Mouse (Mus musculus) heart, postnatal 0 days (tissue): ENCODE measurements at regions not wholly inside any gene's neighbourhood (a gene's known extent, or its start where the extent isn't known, plus 50 kb on each side); places are given as distances from the start of the nearest gene placed in this dataset.

ENCODE experiments used
- ATAC-seq: fragments of 200-750 bp; cut with Nextera tagmentation; 2 replicates; pipeline ENCODE4 v1.8.0; 2017; ENCODE audit warnings: low read depth, moderate number of reproducible peaks, moderate library complexity; ENCODE audit not compliant: insufficient read depth
- DNase-seq: peaks from one replicate; pipeline ENCODE4 v3.0.0-alpha.2; 2016; ENCODE audit warnings: low spot score
- H3K27ac ChIP-seq: fragments of 300-500 bp; sonication (generic); 2 replicates; pipeline ENCODE4 v1.5.1; 2014; ENCODE audit warnings: low read depth, mild to moderate bottlenecking
- H3K27me3 ChIP-seq: fragments of 300-500 bp; sonication (generic); 2 replicates; pipeline ENCODE4 v1.6.1; 2014; ENCODE audit warnings: low read length, mixed read lengths; ENCODE audit not compliant: control insufficient read depth, insufficient read depth
- H3K36me3 ChIP-seq: fragments of 300-500 bp; sonication (generic); replicated peaks from 2 replicates; pipeline ENCODE4 v1.6.1; 2014; ENCODE audit warnings: low read length, mixed read lengths; ENCODE audit not compliant: control insufficient read depth, insufficient read depth
- H3K4me1 ChIP-seq: fragments of 300-500 bp; sonication (generic); 2 replicates; pipeline ENCODE4 v1.6.1; 2014; ENCODE audit warnings: antibody characterized with exemption; ENCODE audit not compliant: control insufficient read depth, insufficient read depth
- H3K4me2 ChIP-seq: fragments of 300-500 bp; sonication (generic); 2 replicates; pipeline ENCODE4 v1.6.1; 2014; ENCODE audit warnings: low read depth, mild to moderate bottlenecking, low read length, moderate library complexity
- H3K4me3 ChIP-seq: fragments of 300-500 bp; sonication (generic); 2 replicates; pipeline ENCODE4 v1.5.1; 2014; ENCODE audit warnings: low read depth, low read length
- H3K9ac ChIP-seq: fragments of 300-500 bp; sonication (generic); replicated peaks from 2 replicates; pipeline ENCODE4 v1.6.1; 2014; ENCODE audit warnings: low read depth, low read length, mixed read lengths
- H3K9me3 ChIP-seq: fragments of 300-500 bp; sonication (generic); replicated peaks from 2 replicates; pipeline ENCODE4 v1.6.1; 2016; ENCODE audit warnings: low read length; ENCODE audit not compliant: control insufficient read depth
- CTCF ChIP-seq: IDR thresholded peaks from 2 replicates; pipeline ENCODE4 v1.5.1; 2016; ENCODE audit warnings: antibody characterized with exemption, control low read depth, low read depth
- EP300 ChIP-seq: IDR thresholded peaks from 2 replicates; pipeline ENCODE4 v1.6.1; 2016; ENCODE audit warnings: antibody characterized with exemption, low read depth
- WGBS: fragments of 180-500 bp; shearing (Covaris S2); extraction: QIAGEN DNeasy Blood & Tissue Kit; methylation state at CpG from one replicate; pipeline ENCODE4 v1.1.7; 2014; 5-methylcytosine and 5-hydroxymethylcytosine counted together

DNA sequence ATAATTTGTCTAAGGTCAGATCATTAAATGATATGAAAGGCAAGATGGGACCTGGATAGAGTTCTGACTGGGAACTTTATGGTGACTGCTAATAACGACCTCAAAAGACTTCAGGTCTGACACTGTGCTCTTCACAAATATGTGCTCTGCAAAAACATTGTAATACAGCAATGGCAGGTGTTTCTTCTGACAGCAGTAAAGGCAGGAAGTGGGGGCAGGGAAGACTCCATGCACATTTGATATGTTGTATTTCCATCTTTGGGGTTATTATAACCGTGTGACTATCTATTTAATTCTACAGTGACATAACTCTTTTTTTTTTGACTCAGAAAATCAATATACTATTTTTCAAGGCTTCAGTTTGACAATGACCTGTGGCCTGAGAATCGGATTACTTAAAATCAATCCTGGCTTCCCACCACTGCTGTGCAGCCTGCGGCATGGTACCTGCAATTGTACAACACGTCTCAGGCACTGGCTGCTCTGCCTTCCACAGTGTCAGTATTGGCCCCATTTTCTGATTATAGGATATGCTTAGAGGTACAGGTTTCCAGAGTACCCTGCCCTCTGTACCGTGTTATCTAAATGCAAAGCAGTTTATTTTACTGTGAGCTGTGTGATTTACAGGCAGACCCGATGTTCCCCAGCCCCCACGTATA is 139.4 kb downstream of the Klf6 start:
- no peak overlapping the region for H3K4me3 ChIP-seq
- no peaks in the 10 kb centered on the region for H3K4me1 ChIP-seq
- H3K9ac ChIP-seq: no peak overlapping the region
- TF ChIP-seq EP300 (no peak), CTCF (no peak)
- no peak for DNase-seq
- no peaks in the 10 kb centered on the region for H3K9me3 ChIP-seq
- no peak overlapping the region for H3K4me2 ChIP-seq
- WGBS: 76% methylated on average over 8 of the region's 8 CpGs
- ATAC-seq: no peak
- H3K27me3 ChIP-seq: no peaks in the 10 kb centered on the region
- H3K36me3 ChIP-seq: no peaks in the 10 kb centered on the region
- no peak overlapping the region for H3K27ac ChIP-seq

DNA sequence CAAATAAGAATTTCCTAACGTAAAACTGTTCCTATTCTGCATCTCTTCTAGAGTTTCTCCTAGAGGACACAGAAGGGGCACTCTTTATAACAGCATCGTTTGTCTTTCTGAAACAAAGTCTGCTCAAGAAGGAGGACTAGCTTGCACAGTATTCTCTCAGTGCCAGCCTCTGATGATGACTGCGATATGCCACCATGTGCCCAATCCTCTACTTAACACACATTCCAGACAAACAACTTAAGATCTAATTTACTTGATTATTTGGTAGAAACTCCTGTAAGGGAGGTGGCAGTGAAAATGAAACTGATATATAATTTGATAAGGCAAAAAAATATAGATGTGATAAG is 139.9 kb downstream of the Klf6 start:
- TF ChIP-seq CTCF (no peak), EP300 (no peak)
- ATAC-seq (no peak), DNase-seq (no peak)
- Histone ChIP-seq H3K9ac (no peak overlapping the region), H3K4me2 (no peak overlapping the region), H3K36me3 (no peaks in the 10 kb centered on the region), H3K4me3 (no peak overlapping the region), H3K4me1 (no peaks in the 10 kb centered on the region), H3K9me3 (no peaks in the 10 kb centered on the region), H3K27me3 (no peaks in the 10 kb centered on the region), H3K27ac (no peak overlapping the region)
- 81% methylated on average over 3 of the region's 3 CpGs for WGBS

DNA sequence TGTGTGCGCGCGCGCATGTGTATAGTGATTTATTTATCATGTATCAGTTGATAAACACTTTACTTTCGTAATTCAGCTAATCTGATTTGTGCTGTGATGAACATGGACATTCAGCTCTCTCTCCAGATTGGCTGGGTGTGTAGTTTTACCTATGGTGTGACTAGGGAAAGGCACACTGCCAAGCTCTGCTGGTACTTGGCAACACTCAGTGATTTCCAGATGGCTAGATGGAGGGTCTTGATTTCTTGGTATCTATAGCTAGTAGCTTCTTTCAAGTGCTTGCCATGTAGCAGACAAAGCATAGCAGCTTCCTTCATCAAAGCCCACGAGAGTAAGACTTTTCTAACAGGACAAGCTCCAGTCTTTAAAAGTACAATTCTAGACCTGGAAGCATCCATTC is 144.6 kb downstream of the Klf6 start:
- no peak overlapping the region for H3K9ac ChIP-seq
- H3K27me3 ChIP-seq: no peaks in the 10 kb centered on the region
- H3K4me3 ChIP-seq: no peak overlapping the region
- 89% methylated on average over 6 of the region's 6 CpGs for WGBS
- DNase-seq: no peak
- H3K36me3 ChIP-seq: no peaks in the 10 kb centered on the region
- ATAC-seq: no peak
- TF ChIP-seq EP300 (no peak), CTCF (no peak)
- no peak overlapping the region for H3K4me2 ChIP-seq
- no peaks in the 10 kb centered on the region for H3K9me3 ChIP-seq
- H3K4me1 ChIP-seq: no peaks in the 10 kb centered on the region
- H3K27ac ChIP-seq: no peak overlapping the region

DNA sequence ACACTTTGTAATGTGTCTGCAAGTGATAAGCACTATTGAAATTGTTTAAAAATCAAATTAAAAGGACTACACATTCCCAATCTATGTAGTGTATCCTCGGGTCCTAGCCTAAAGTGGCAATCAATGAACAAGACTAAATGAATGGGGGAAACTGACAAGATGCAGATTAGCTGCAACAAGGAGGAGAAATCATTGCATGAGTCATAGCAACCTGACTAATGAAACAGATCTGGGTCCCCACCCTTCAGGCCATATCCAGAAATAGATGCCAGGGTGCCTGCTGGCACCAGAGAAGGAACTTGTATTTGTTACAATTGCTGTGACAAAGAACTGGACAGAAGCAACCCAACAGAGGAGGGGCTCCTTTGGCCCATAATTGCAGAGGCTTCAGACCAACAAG is 148.4 kb downstream of the Klf6 start:
- Histone ChIP-seq H3K4me3 (no peak overlapping the region), H3K4me1 (no peaks in the 10 kb centered on the region), H3K27ac (no peak overlapping the region), H3K27me3 (no peaks in the 10 kb centered on the region), H3K36me3 (no peaks in the 10 kb centered on the region), H3K9ac (no peak overlapping the region), H3K9me3 (no peaks in the 10 kb centered on the region), H3K4me2 (no peak overlapping the region)
- WGBS: 28% methylated on average over 1 of the region's 1 CpGs
- ATAC-seq: no peak
- DNase-seq: no peak
- TF ChIP-seq EP300: no peak

DNA sequence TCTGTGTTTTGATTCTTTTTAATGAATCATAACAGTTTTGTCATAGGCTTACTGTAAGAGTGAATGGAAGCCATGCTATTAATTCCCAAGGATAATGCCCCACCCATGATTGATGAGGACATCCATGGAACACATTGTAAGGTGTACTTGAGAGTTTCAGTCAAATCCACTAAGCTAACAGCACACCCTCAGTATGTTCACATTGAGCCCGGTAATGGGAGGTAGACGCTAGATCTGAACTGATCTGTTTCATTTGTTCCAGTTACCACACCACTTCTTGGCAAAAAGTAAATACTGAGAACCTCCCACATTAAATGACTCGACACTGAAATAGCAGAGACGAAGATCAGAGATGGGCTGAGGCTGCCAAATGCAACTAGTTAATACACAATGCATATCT is 165.9 kb downstream of the Klf6 start:
- TF ChIP-seq CTCF (no peak), EP300 (no peak)
- peaks cover 44% of the 10 kb centered on the region for H3K4me1 ChIP-seq
- H3K27ac ChIP-seq: no peak overlapping the region
- no peak overlapping the region for H3K4me3 ChIP-seq
- H3K36me3 ChIP-seq: no peaks in the 10 kb centered on the region
- no peak for ATAC-seq
- 79% methylated on average over 4 of the region's 4 CpGs for WGBS
- no peaks in the 10 kb centered on the region for H3K27me3 ChIP-seq
- no peak overlapping the region for H3K9ac ChIP-seq
- no peak overlapping the region for H3K4me2 ChIP-seq
- no peaks in the 10 kb centered on the region for H3K9me3 ChIP-seq
- DNase-seq: no peak

DNA sequence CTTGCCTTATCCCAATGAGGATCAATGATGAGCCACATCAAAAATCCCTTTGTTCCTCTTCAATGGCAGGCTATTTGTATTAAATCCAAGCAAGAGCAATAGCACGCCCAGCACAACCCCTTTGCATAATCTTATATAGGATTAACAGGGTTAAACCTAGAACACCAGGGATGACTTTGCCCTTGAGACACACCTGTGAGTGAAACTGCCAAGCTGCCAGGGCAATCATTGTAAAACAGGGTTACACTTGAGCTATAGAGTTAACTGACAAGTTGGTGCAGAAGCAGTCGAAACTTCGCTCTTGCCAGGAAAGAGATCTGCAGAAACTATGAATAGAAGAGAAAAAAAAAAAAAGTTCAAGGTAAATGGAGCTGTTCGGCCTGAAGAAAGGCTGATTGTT is 167.6 kb downstream of the Klf6 start:
- no peaks in the 10 kb centered on the region for H3K27me3 ChIP-seq
- H3K4me2 ChIP-seq: no peak overlapping the region
- TF ChIP-seq EP300 (no peak), CTCF (no peak)
- H3K4me3 ChIP-seq: no peak overlapping the region
- ATAC-seq (no peak), DNase-seq (no peak)
- no peak overlapping the region for H3K27ac ChIP-seq
- no peak overlapping the region for H3K9ac ChIP-seq
- H3K4me1 ChIP-seq: peaks cover 44% of the 10 kb centered on the region
- H3K36me3 ChIP-seq: no peaks in the 10 kb centered on the region
- H3K9me3 ChIP-seq: no peaks in the 10 kb centered on the region
- whole genome bisulfite sequencing: 50% methylated on average over 4 of the region's 4 CpGs
